Mouse (Mus musculus) colon, adult 2 months (tissue): ENCODE measurements around the gene Cisd2. TPM values are rescaled to one million over a fixed set of nuclear protein-coding genes. Genes with fewer than 3 reads are reported as not detected.

Experiments
- polyA plus RNA-seq: library from polyadenylated mRNA; depleted of rRNA; stranded (reverse); fragments of >200 nt; gene quantifications from 2 replicates; pipeline ENCODE4 v1.2.3, GENCODE M21; 2012; rRNA removed

Gene Cisd2
- 34.9 and 36.9 TPM in 2 replicates for polyA plus RNA-seq

GRCm38 (mm10) chr3:135423608-135424212 lies at the start of gene Cisd2:
TSS of gene Cisd2 (minus strand) at chr3:135423925.

DNA sequence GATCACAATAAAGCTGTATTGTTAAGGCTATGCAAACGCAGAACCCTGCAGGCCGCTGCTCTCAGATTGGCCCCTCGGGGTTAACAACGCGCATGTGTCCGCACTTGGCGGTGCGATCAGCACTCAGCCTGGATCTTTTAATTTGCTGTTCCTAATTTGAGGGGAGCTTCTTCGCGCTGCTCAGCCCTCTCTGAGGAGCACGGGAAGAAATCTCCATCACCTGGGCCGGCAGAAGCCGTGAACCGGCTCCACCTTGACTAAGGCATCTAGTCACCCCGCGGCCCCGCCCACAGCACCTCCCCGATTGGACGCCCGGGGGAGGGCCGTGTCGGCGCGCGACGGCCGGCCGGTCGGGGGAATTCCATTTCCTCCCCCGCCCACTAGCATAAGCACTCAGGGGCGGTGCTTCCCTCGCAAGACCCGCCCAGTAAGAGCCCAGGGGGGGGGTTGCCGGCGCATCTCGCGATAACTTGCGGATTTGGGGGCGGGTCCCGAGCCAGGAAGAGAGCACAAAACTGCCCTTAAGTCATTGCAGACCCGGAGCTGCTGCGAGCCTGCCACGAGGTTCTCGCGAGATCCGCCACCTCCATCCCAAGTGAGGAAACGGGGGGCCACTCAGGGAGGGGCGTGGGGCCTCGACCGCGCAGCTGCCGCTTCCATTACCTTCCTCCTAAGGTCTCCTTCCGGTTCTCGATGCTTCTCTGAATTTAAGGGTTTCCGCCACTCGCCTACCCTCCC lies 14.2 kb upstream of the Cisd2 start, which contains the start of gene Ube2d3:
Gene Ube2d3 (plus strand): TSS at position 392 of the 738 bp plus-strand sequence.

Other genes with a start within 250 kb of the Cisd2 start
- 1.9 and 2.7 TPM in 2 replicates for gene Cenpe, start 211.4 kb downstream of the Cisd2 start, polyA plus RNA-seq
- gene Bdh2, start 142.7 kb downstream of the Cisd2 start, polyA plus RNA-seq, result 0.75 and 0.80 TPM in 2 replicates
- 0.06 and 0.10 TPM in 2 replicates for gene Slc9b2, start 116.2 kb downstream of the Cisd2 start, polyA plus RNA-seq
- not detected in 2 replicates for gene Slc9b1, start 75.9 kb downstream of the Cisd2 start, polyA plus RNA-seq
- 233 TPM in 2 replicates for gene Ube2d3, start 14.2 kb upstream of the Cisd2 start, polyA plus RNA-seq
- 6.7 and 7.2 TPM in 2 replicates for gene Manba, start 61.7 kb upstream of the Cisd2 start, polyA plus RNA-seq